Mouse (Mus musculus): ENCODE measurements around the gene Arhgap44.

The Arhgap44 gene

DNA sequence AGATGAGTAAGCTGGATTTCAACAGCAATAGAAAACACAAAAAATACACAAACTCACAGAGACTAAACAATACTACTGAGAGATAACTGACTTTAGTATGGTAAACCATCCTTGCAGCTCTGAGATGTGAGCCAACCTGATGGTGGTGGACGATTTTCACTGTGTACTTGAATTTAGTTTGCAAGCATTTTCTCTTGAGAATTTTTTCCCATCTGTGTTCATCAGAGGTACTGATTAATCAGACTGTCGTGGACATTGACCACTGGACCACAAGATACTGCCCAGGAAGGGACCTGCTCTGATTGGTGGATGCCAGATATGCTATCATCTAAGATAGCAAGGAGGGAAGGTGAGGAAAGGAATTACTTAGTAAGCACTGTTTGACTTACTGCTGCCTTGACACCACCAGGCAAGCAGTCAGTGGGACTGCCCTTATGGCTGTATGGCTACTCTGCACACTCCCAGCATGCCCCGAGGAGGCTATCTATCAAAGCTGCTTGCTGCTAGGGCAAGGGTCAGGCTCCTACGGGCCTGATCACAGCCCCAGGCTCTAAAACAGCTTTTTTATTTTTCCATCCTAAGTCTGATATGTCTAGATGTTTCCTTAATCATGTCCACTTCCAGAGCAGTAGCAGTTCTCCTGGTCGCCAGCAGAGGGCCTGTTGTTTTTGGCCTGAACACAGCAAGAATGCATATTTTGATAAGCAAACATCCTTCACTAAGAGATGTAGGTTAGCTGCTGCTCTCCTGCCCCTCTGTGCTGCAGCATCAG lies 74.1 kb downstream of the Arhgap44 start:
- in situ Hi-C loops (cut with MseI, MboI), result no loop called here

DNA sequence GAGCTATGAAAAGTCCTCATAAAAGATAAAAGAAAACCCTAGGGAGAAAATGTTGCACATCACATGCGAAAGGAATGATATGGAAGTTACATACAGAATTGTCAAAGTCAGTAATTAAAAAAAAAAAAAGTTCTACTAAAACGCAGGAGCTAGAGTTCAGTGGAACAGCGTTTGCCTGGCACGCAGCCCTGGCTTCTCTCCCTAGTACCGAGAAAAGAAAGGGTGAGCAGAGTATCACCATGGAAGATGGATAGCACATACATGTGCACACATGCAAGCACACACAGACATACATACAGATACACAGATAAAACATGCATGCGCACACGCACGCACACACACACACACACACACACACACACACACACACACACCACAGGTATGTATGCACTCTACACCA lies 82.0 kb downstream of the Arhgap44 start:
- in situ Hi-C loops (cut with MseI, MboI), result no loop called here

DNA sequence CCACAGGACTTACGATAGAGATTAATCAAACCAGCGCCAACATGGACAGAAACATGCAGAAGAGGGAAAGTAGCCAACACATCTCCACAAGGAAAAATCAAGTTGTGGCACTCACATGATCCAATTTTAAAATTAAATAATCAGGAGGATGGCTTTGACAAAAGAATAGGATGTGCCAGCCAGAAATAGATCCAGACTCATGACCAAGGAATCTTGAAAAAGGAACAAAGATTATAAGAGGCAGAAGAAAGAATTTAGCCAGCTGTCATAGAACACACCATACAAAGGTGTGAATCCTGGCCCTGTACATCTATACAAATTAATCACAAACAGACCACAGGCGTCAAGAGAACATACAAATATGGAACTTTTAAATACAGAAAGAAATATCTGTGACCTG lies 82.5 kb downstream of the Arhgap44 start:
- in situ Hi-C loops (cut with MseI, MboI), result no loop called here

DNA sequence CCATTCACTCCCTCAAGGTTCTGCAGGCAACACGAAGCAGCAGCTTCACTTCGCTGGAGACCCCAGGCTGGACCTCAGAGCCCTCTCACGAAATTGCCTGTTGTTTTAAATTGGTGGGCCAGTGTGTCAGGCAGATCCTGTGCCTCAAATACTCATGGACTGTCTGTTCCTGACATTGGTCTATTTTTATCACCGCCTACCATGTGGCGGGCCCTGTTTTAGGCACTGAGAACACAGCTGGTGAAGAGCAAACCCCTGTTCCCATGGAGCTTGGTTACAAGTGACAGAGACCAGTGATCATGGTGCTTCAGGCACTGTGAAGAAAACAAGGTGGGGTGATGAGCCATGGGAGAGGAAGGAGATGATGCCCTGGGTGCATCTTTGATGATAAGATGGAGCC lies 93.2 kb downstream of the Arhgap44 start:
- in situ Hi-C loops (cut with MseI, MboI), result no loop called here

DNA sequence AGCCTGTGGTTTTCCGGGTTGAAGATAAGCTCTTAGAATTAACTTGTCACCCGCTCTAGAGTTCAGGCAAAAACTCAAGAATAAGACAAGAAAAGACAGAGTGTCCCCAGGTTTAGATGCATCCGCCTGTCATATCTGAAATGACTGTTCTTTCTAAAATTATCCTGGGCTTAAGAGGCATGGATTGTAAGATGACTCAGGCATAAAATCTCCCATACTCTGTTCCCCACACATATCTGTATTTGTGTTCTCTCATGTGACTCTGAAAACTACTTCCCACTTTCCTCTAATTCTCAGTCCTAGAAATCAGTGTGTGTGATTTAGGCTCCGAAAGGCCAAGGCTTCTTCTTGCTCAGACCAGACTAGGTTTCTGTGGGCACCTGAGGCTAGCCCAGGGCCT lies 93.7 kb downstream of the Arhgap44 start:
- in situ Hi-C loops (cut with MseI, MboI), result no loop called here

DNA sequence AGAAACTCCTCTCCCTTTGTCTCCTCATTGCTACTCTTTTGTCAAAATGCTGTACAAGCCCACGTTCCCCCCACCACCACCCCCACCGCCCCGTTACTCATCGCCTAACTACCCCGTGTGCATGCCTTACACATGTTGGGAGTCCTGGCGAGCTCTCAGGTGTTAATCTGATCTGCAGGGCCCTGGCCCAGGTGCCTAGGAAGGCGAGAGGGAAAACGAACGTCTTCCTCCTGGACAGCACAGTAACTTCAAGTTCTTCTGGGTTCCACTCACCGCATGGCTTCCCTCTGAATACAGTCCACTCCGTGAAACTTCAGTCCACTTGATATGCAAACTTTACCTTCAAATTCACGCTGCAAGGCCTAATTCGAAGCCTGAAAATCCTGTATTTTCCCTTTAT lies 97.6 kb downstream of the Arhgap44 start:
- in situ Hi-C loops (cut with MseI, MboI), result no loop called here

DNA sequence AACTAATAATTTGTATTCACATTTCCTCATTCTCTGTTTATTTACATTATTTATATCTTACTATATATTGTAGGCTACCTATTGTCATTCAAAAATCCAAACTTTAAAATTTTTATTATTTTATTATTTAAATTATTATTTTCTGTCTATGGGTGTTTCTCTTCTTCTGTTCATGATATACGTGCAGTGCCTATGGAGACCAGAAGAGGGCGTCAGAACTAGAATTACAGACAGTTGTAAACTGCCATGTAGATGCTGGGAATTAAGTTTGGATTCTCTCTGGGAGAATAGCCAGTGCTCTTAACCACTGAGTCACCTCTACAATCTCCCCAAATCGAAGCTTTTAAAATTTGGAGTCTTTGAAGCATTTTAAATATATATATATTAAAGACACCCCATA lies 101.3 kb downstream of the Arhgap44 start:
- in situ Hi-C loops (cut with MseI, MboI), result no loop called here

DNA sequence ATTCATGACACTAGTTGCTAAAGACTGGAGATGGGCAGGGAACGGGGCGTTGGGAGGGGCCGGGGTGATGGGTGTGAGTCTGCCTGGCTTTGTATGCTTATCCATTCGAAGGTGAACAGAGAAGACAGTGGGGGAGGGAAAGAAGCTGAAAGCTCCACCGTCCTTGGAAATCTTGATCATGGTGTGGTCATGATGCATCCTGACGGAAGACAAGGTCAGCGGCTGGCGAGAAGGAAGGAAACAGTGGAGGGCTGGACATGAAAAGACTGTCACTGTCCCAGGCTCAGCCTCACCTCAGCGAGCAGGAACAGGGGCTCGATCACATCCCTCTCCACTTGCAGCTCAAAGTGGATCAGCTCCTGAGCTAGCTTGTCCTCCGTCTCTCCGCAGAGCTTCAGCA lies 103.2 kb downstream of the Arhgap44 start:
- in situ Hi-C loops (cut with MseI, MboI), result no loop called here

DNA sequence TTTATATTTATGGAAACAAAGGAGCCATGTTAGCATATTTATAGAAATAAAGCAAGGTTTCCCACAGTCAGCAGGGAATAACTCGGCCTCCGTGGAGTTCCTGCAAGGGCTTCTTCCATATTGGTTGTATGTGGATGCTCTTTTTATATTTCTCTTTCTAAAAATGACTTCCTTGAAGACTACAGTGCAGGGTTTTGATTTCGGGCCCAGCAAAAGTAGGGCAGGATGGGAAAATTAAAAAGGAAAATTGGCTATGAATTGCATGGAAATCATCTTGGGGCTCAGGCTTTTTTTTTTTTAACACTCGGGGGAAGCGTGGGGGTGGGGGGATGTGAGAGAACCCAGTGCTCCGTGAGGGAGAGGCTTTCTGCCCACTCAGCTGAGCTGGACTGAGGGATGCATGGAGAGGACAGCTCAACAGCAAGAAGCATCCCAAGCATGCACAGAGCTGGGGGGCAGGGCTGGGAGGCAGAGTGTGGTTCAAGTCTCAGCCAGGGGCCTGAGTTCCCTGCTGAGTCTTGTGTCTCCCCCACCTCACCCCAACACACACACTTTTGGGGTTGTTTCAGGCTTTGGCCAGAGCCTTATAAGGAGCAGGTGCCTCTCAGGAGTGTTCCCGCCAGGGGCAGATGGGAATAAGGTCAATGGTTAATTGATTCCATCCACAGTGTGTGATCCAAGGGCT lies 104.4 kb downstream of the Arhgap44 start:
- in situ Hi-C loops (cut with MseI, MboI), result no loop called here

DNA sequence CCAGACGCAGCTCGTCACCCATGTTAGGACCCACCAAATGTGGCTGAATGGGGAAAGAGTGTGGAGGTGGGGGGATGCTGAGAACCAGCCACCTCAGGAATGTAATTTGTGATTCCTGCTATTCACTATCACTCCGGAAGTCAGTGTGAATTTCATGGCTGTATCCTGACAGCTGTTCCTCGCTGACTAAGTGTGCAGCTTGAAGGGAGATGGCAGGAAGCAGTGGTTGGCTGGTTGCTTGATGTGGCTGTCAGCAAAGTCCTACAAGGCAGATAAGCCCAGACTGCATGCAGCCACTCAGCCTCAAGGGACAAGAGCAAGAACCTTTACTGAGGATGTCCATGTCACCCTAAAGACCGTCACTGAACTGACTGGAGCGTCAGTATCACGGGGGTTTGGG lies 107.2 kb downstream of the Arhgap44 start:
- in situ Hi-C loops (cut with MseI, MboI), result no loop called here

DNA sequence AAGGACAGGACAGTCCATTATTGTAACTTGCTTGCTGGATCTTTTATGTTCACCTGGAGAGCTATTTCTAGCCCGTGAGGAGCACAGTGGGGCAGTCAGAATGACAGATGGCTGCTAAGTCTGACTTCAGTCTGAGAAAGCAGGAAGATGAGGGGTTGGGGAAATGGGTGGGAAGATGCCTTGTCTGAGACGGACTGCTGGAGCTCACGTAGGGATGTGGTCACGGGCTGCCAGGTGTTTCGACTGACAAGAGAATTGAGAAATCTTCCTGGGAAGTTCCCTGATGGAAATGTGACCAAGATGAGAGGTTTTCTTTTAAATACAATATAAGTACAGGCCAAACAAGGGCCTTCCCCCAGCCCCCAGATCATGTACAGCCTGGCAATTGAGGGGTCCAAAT lies 108.5 kb downstream of the Arhgap44 start:
- in situ Hi-C loops (cut with MseI, MboI), result no loop called here

DNA sequence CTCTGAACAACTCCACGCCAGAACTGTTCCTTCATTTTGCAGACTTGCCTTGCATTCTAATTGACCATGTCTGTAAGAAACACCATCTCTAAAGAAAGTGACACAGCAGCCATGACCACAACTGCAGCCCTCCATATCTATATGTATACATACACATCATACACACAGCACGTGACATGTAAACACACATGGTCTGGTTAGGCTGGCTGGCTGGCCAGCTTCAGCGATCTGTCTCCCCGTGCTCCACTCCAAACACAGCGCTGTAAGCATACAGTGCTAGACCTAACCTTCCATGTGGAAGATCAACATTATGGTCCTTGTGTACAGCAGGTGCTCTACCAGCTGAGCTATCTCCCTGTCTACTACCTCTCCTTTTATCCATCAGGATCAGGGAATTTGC lies 111.9 kb downstream of the Arhgap44 start:
- in situ Hi-C loops (cut with MseI, MboI), result no loop called here

DNA sequence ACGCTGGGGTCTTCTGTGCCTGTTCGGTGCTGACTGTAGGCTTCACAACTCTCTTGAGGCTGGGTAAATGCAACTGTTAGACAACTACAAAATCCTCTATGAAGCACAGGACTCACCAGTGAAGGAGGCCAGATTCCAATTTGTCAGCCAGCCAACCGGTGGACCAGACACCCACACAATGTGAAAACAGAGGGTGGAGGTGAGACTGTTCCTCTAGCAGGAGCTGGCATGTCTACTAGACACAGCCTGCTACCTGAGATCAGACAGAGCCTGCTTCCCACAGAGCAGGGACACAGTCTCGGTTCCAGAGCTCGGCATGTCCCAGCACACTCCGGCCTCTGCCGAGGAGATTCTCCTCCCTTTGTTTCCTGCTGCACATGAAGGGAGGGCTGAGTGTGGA lies 113.7 kb downstream of the Arhgap44 start:
- in situ Hi-C loops (cut with MseI, MboI), result no loop called here

DNA sequence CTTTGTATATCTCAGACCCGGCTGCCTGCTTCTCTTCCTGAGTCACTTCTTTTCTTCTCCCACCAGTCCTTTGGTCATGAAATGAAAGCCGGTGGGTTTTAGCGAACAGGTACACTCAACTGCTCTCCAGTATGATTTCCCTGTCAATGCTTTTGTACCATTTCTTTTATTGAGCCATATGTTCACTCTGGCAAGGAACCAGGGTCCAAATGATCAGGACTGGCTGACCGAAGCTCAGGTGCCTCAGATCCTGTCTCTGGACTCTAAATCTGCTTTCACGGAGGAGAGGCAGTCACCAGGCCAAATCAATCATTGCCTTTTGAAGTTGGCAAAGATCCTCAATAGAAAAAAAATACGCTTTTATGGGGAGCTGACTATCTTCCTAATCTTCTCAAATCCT lies 122.2 kb downstream of the Arhgap44 start:
- in situ Hi-C loops (cut with MseI, MboI), result no loop called here

DNA sequence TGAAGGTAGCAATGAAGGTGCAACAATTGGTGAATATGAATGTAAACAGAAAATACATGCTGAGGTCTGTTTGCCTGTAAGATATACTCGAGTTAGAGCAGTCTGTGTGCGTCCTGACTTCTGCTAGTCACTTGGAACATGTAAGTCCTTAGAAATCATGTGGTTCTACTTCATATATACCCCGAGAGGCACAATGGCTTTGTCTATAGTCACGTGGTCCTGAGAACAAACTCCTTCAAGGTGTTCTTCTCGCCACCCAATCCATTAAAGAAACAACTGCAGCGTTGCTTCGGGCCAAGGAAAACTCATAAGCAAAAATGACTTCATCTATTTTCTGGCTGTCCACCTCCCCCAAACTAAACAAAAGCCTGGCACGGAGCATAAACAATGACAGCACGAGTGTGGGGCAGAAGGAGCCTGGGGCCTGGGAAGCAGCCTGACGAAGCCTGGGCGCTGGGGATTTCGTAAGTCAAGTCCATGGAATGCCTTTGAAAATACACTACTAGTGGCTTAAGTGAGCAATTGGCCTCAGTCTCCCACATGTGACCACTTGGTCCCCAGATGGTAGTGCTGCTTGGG lies 123.2 kb downstream of the Arhgap44 start:
- in situ Hi-C loops (cut with MseI, MboI), result no loop called here

DNA sequence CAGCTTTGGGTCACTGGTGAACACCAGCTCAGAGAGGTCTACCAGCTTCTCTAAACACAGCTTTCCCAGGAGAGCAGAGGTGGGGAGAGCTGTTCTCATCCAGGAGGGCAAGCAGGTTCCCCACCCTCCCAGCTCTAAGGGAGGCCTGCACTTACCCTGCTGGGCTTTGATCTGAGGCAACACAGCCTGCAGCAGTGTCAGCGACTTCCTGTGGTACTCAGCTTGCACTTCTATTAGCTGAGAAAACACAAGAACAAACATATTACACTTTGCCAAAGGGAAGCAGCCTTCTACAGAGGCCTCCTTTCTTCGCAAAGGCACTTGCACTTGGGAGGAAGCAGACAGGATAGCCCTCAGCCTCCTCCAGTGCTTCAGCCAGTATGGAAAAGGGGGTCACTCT lies 123.8 kb downstream of the Arhgap44 start:
- in situ Hi-C loops (cut with MseI, MboI), result no loop called here

DNA sequence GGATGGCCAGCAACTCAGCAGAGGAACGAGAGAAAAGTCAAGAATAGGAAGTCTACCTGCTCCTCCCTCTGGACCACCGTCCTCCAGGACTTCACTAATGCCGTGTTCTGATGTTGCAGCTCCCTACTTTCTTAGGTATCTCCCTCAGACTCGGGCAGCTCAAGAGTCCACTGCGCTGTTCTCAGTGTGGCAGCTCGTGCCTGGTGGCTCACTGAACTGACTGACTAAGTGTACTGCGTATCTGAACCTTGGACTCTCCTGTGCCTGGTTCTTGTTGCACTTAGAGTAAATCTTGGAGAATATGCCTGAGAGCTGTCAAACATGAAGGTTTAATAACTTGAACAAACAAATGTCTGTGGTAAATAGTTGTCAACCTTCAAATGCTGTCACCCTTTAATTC lies 130.5 kb downstream of the Arhgap44 start:
- in situ Hi-C loops (cut with MseI, MboI), result no loop called here

DNA sequence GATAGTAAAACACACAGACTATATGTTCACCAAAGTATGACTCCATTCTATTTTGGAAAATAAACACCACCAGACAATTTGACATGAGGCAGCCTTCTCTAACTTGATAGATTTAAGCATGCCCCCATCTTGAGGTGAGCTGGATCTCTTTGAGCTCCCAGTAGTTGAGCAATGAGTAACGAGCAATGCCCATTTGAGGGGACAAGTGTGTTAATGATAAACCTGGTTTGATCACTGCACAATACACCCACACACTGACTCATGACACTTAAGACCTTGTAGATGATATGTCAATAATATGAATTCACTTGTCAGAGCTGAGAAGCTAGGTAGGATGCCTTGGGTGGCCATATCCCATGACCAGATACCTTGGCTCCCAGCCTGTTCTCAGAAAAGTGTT lies 132.6 kb downstream of the Arhgap44 start:
- in situ Hi-C loops (cut with MseI, MboI), result no loop called here

DNA sequence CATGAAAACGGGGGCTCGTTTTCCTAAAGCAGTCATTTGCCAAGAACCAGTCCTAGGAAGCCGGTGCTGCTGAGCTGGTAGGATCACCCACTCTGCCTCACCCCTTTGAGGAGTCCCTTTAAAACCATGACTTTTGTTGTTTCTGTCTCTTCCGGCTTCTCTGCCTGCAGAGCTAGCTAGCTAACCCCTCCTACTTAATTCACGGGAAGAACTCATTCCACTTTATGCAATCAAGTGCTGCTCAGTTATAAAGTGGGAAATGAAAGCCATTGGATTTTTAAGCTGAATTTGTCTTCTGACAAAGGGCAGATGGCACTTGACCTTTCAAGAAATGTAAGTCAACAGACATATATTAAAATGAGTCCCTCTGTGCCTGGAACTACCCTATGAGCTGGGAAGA lies 134.7 kb downstream of the Arhgap44 start:
- in situ Hi-C loops (cut with MseI, MboI), result no loop called here

DNA sequence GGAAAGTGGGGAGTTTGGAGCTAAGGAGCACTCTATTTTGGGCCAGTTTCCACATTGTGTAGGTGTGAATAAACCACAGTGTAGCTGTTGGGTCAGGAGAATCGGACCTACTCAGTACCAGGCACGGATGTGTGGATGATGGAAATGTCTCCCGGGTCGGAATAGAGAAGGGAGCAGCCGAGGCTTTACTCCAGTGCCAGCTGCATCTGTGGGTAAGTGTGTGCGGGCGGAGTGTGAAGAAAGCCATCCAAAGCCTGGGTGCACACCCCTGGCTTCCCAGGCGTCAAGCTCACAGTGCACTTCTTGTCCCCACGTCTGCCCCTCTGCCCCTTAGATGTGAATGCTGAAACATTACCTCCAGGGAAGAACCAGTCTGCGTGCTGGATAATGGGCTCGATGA lies 140.0 kb downstream of the Arhgap44 start:
- in situ Hi-C loops (cut with MseI, MboI), result no loop called here

DNA sequence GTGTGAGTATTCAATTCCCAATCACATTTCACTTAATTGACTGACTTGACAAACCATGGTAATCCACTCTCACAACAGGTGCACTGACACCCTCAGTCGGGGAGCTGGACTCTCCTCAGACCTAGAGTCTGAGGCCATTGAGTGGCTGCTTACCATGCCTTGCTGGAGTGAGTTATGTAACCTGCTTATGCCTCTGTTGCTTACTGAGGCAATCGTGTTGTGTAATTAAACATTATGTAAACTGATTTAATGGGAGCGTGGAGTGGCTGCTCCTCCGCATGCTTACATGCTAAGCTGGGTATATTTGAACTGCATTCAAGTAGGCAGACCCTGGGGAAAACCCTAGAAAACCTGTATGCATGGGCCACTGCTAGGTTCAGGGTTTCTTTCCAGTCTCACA lies 142.0 kb downstream of the Arhgap44 start:
- in situ Hi-C loops (cut with MseI, MboI), result no loop called here

DNA sequence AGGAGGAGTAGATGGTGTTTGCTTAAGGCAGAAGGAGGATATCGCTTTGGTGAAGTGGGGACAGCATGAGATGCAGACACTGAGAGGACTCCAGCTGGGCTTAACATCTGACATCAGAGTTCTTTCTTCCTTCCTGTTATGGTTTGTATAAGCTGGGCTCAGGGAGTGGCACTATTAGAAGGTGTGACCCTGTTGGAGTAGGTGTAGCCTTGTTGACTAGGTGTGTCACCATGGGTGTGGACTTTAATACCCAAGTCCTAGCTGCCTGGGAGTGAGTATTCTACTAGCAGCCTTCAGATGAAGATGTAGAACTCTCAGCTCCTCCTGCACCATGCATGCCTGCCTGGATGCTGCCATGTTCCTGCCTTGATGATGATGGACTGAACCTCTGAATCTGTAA lies 146.0 kb downstream of the Arhgap44 start:
- in situ Hi-C loops (cut with MseI, MboI), result no loop called here

DNA sequence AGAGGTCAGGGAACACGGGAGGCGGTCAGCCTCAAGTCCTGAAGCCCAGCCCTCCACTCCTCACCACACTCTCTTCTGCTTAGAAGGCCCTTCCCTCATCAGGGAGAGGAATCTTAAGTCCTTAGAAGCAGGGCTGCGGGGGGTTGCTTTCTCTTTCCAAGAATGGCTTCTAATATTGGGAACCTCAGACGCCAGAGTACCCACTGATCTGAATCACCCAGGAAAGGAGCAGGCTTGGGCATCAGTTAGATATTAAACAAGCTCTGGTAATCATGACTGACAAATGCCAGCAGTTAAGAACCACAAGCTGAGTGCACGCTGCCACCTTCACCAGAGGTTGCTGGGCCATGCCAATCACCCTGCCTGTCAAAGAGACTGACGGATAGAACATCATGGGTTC lies 148.9 kb downstream of the Arhgap44 start:
- in situ Hi-C loops (cut with MseI, MboI), result no loop called here
